Mouse (Mus musculus) olfactory bulb, adult 2 months (tissue): Measurements from ENCODE around the gene Paf1. TPM values are rescaled to one million over a fixed set of nuclear protein-coding genes. Genes with fewer than 3 reads are reported as not detected.

ENCODE experiments used
- H3K27ac ChIP-seq: fragments of 200-500 bp; 2 replicates; pipeline ENCODE4 v1.5.1; 2012; ENCODE audit warnings: low read depth, low read length; ENCODE audit not compliant: insufficient read depth
- H3K4me1 ChIP-seq: fragments of 200-500 bp; 2 replicates; pipeline ENCODE4 v1.6.1; 2012; ENCODE audit warnings: low read length; ENCODE audit not compliant: control insufficient read depth, insufficient read depth
- H3K4me3 ChIP-seq: fragments of 200-500 bp; 2 replicates; pipeline ENCODE4 v1.5.1; 2012; ENCODE audit warnings: mild to moderate bottlenecking, low read depth, low read length, moderate library complexity; ENCODE audit not compliant: insufficient read depth
- CTCF ChIP-seq: fragments of 200-500 bp; IDR thresholded peaks from 2 replicates; pipeline ENCODE4 v1.5.1; 2012; ENCODE audit warnings: low read depth, mild to moderate bottlenecking, low read length, moderate library complexity; ENCODE audit not compliant: insufficient read depth
- POLR2A ChIP-seq: fragments of 200-500 bp; IDR thresholded peaks from 2 replicates; pipeline ENCODE4 v1.6.1; 2012; ENCODE audit warnings: mild to moderate bottlenecking, low read depth, low read length, moderate library complexity; ENCODE audit not compliant: insufficient read depth
- WGBS: fragments of 180-500 bp; shearing (Covaris S2); methylation state at CpG from one replicate; pipeline ENCODE4 v1.1.7; 2018; 5-methylcytosine and 5-hydroxymethylcytosine counted together
- polyA plus RNA-seq: library from polyadenylated mRNA; stranded (reverse); fragments of >200 nt; gene quantifications from 2 replicates; pipeline ENCODE4 v1.2.4, GENCODE M21; 2012; ENCODE audit warnings: low replicate concordance; ENCODE audit not compliant: missing spikeins, insufficient read depth, insufficient read length

The Paf1 gene
- polyA plus RNA-seq, result 1,326 TPM in 1 of 2 replicates, not detected in the other

GRCm38 (mm10) chr7:28392429-28393271 is at the start of gene Paf1, which contains the start of gene Med29:
Paf1 (plus strand) TSS chr7:28392951.
Med29 (minus strand) TSS chr7:28392708.
- Histone ChIP-seq H3K4me1 (peaks cover 8% of the 10 kb centered on the region), H3K4me3 (peak within 1 kb of the TSS; percentile 66), H3K27ac (peak within 1 kb of the TSS; percentile 6; the same call in 1 of the 2 replicates)
- peak; percentile 76 for TF ChIP-seq POLR2A
- no peak for TF ChIP-seq CTCF
- under 1% methylated on average over 58 of the region's 58 CpGs for WGBS

GRCm38 (mm10) chr7:28344637-28345036 is 48.1 kb upstream of the Paf1 start:
- Histone ChIP-seq H3K4me1 (no peaks in the 10 kb centered on the region), H3K27ac (no peak overlapping the region), H3K4me3 (no peak overlapping the region)
- TF ChIP-seq CTCF (no peak), POLR2A (no peak)
- 3% methylated on average over 4 of the region's 4 CpGs for WGBS

GRCm38 (mm10) chr7:28347746-28348145 is 45.0 kb upstream of the Paf1 start:
- Histone ChIP-seq H3K27ac (no peak overlapping the region), H3K4me3 (no peak overlapping the region), H3K4me1 (peaks cover 7% of the 10 kb centered on the region)
- no peak for TF ChIP-seq CTCF
- TF ChIP-seq POLR2A, result no peak
- WGBS, result 81% methylated on average over 3 of the region's 3 CpGs

- 81% methylated on average over 7 of the region's 7 CpGs for WGBS
- no peak overlapping the region for H3K27ac ChIP-seq
- no peak overlapping the region for H3K4me3 ChIP-seq
- TF ChIP-seq POLR2A (no peak), CTCF (no peak)
- H3K4me1 ChIP-seq, result peaks cover 7% of the 10 kb centered on the region
These were observed 44.1 kb upstream of the Paf1 start for GRCm38 (mm10) chr7:28348601-28349000.

- H3K27ac ChIP-seq, result peak within 1 kb of the TSS; percentile 82
- under 1% methylated on average over 50 of the region's 50 CpGs for WGBS
- H3K4me3 ChIP-seq, result peak within 1 kb of the TSS; percentile 84
- TF ChIP-seq CTCF, result no peak
- peak; percentile 83 for TF ChIP-seq POLR2A
- H3K4me1 ChIP-seq, result peaks cover 7% of the 10 kb centered on the region
These were observed 42.4 kb upstream of the Paf1 start, which contains the start of gene Rps16 for GRCm38 (mm10) chr7:28350155-28350883. Rps16 (plus strand) TSS chr7:28350652.

GRCm38 (mm10) chr7:28351676-28352191 is 41.0 kb upstream of the Paf1 start:
- H3K27ac ChIP-seq, result no peak overlapping the region
- 40% methylated on average over 4 of the region's 4 CpGs for WGBS

GRCm38 (mm10) chr7:28353267-28353666 is 39.5 kb upstream of the Paf1 start:
- Histone ChIP-seq H3K4me1 (peaks cover 7% of the 10 kb centered on the region), H3K27ac (no peak overlapping the region), H3K4me3 (no peak overlapping the region)
- 86% methylated on average over 2 of the region's 2 CpGs for WGBS
- no peak for TF ChIP-seq CTCF
- TF ChIP-seq POLR2A, result no peak

More at GRCm38 (mm10) chr7:28351676-28352191, 41.0 kb upstream of the Paf1 start:
- TF ChIP-seq POLR2A, result no peak
- no peak for TF ChIP-seq CTCF
- Histone ChIP-seq H3K4me3 (no peak overlapping the region), H3K4me1 (peaks cover 7% of the 10 kb centered on the region)

GRCm38 (mm10) chr7:28354113-28354581 is 38.6 kb upstream of the Paf1 start:
- no peak for TF ChIP-seq CTCF
- no peak for TF ChIP-seq POLR2A
- peaks cover 7% of the 10 kb centered on the region for H3K4me1 ChIP-seq
- H3K27ac ChIP-seq, result no peak overlapping the region
- no peak overlapping the region for H3K4me3 ChIP-seq
- WGBS, result 88% methylated on average over 3 of the region's 3 CpGs

- TF ChIP-seq CTCF (no peak), POLR2A (no peak)
- no peak overlapping the region for H3K4me3 ChIP-seq
- peaks cover 7% of the 10 kb centered on the region for H3K4me1 ChIP-seq
- H3K27ac ChIP-seq, result no peak overlapping the region
- 88% methylated on average over 3 of the region's 3 CpGs for WGBS
These were observed 38.2 kb upstream of the Paf1 start for GRCm38 (mm10) chr7:28354596-28354995.
